Mouse (Mus musculus) ES-E14 (cell line): ENCODE results near the gene Zfp113.

ENCODE experiments used
- CHD2 ChIP-seq: IDR thresholded peaks from 2 replicates; pipeline ENCODE4 v1.6.1; 2014; ENCODE audit warnings: mild to moderate bottlenecking, low read depth, low read length, inconsistent platforms
- HCFC1 ChIP-seq: IDR thresholded peaks from 2 replicates; pipeline ENCODE4 v1.6.1; 2012; ENCODE audit warnings: low read length, inconsistent platforms, borderline replicate concordance; ENCODE audit not compliant: insufficient read depth
- MAFK ChIP-seq: IDR thresholded peaks from 2 replicates; pipeline ENCODE4 v1.6.1; 2014; ENCODE audit warnings: mild to moderate bottlenecking, low read depth, low read length, inconsistent platforms; ENCODE audit not compliant: insufficient read depth
- ZC3H11A ChIP-seq: IDR thresholded peaks from 2 replicates; pipeline ENCODE4 v1.6.1; 2012; ENCODE audit warnings: low read depth, mild to moderate bottlenecking, inconsistent platforms, low read length, borderline replicate concordance
- ZNF384 ChIP-seq: IDR thresholded peaks from 2 replicates; pipeline ENCODE4 v1.6.1; 2012; ENCODE audit warnings: low read depth, low read length, inconsistent platforms

- TF ChIP-seq MAFK (0 out of 2 replicates have a peak, but pooled peaks have one; percentile 15), ZC3H11A (no peak), CHD2 (0 out of 2 replicates have a peak, but pooled peaks have one; percentile 12), HCFC1 (peak; percentile 76), ZNF384 (no peak)
Measured at GRCm38 (mm10) chr5:138155443-138155976, at the start of gene Zfp113.
